Mouse (Mus musculus) hindbrain, embryonic 13.5 days (tissue): ENCODE results near the gene Cct5. TPM values are rescaled to one million over a fixed set of nuclear protein-coding genes. Genes with fewer than 3 reads are reported as not detected.
A peak's percentile ranks its signal among the peaks of the same experiment; 100 is the strongest.
"Not testable (repeated sequence)": the region's sequence is repeated elsewhere in the genome, so short reads cannot be mapped to it uniquely, and the experiment has no call there.

Experiments used
- ATAC-seq: fragments of 200-750 bp; cut with Nextera tagmentation; 2 replicates; pipeline ENCODE4 v1.8.0; 2017; ENCODE audit warnings: moderate TSS enrichment; ENCODE audit not compliant: low FRiP score
- H3K27ac ChIP-seq: fragments of 300-500 bp; sonication (generic); 2 replicates; pipeline ENCODE4 v1.5.1; 2015; ENCODE audit warnings: inconsistent platforms, mild to moderate bottlenecking, moderate library complexity
- H3K27me3 ChIP-seq: fragments of 300-500 bp; sonication (generic); 2 replicates; pipeline ENCODE4 v1.6.1; 2015; ENCODE audit warnings: mild to moderate bottlenecking, inconsistent platforms
- H3K36me3 ChIP-seq: fragments of 300-500 bp; sonication (generic); 2 replicates; pipeline ENCODE4 v1.6.1; 2015; ENCODE audit warnings: mild to moderate bottlenecking, inconsistent platforms
- H3K4me1 ChIP-seq: fragments of 300-500 bp; sonication (generic); replicated peaks from 2 replicates; pipeline ENCODE4 v1.6.1; 2015; ENCODE audit warnings: inconsistent platforms
- H3K4me2 ChIP-seq: fragments of 300-500 bp; sonication (generic); 2 replicates; pipeline ENCODE4 v1.6.1; 2015; ENCODE audit warnings: inconsistent platforms, mild to moderate bottlenecking, moderate library complexity
- H3K4me3 ChIP-seq: fragments of 300-500 bp; sonication (generic); 2 replicates; pipeline ENCODE4 v1.5.1; 2015; ENCODE audit warnings: mild to moderate bottlenecking, inconsistent platforms
- H3K9ac ChIP-seq: fragments of 300-500 bp; sonication (generic); 2 replicates; pipeline ENCODE4 v1.6.1; 2015; ENCODE audit warnings: mild to moderate bottlenecking, inconsistent platforms
- H3K9me3 ChIP-seq: fragments of 300-500 bp; sonication (generic); 2 replicates; pipeline ENCODE4 v1.6.1; 2016; ENCODE audit warnings: inconsistent platforms
- WGBS: fragments of 180-500 bp; shearing (Covaris S2); methylation state at CpG from one replicate; pipeline ENCODE4 v1.1.7; 2015; 5-methylcytosine and 5-hydroxymethylcytosine counted together
- polyA plus RNA-seq: library from polyadenylated mRNA; unstranded; fragments of >200 nt; fragmentation: Nextera tagmentation; extraction: Ambion mirVana; gene quantifications from 2 replicates; pipeline ENCODE4 v1.2.1, GENCODE M21; 2015

The Cct5 gene
- polyA plus RNA-seq, 1 experiment from 2014 or later = 509 TPM

GRCm38 (mm10) chr15:31595651-31596050, 6.0 kb downstream of the Cct5 start:
- H3K36me3 ChIP-seq = peaks cover 59% of the 10 kb centered on the region
- no peak overlapping the region for H3K27ac ChIP-seq
- 97% methylated on average over 7 of the region's 7 CpGs for WGBS
- no peak for ATAC-seq
- H3K27me3 ChIP-seq = no peaks in the 10 kb centered on the region
- H3K9ac ChIP-seq = no peak overlapping the region
- H3K4me3 ChIP-seq = no peak overlapping the region
- H3K4me1 ChIP-seq = peaks cover 21% of the 10 kb centered on the region
- no peak overlapping the region for H3K4me2 ChIP-seq
- no peaks in the 10 kb centered on the region for H3K9me3 ChIP-seq

GRCm38 (mm10) chr15:31594260-31594659, 7.3 kb downstream of the Cct5 start:
- Histone ChIP-seq H3K36me3 (peaks cover 73% of the 10 kb centered on the region), H3K4me1 (peaks cover 7% of the 10 kb centered on the region), H3K27ac (no peak overlapping the region), H3K9me3 (no peaks in the 10 kb centered on the region), H3K9ac (no peak overlapping the region), H3K27me3 (no peaks in the 10 kb centered on the region), H3K4me3 (no peak overlapping the region), H3K4me2 (no peak overlapping the region)
- 94% methylated on average over 14 of the region's 14 CpGs for WGBS
- no peak for ATAC-seq

GRCm38 (mm10) chr15:31592531-31592930, 9.1 kb downstream of the Cct5 start:
- H3K36me3 ChIP-seq = peaks cover 77% of the 10 kb centered on the region
- no peak overlapping the region for H3K27ac ChIP-seq
- no peak for ATAC-seq
- H3K9ac ChIP-seq = no peak overlapping the region
- H3K4me2 ChIP-seq = no peak overlapping the region
- 84% methylated on average over 8 of the region's 8 CpGs for WGBS
- no peak overlapping the region for H3K4me3 ChIP-seq
- no peaks in the 10 kb centered on the region for H3K9me3 ChIP-seq
- no peaks in the 10 kb centered on the region for H3K4me1 ChIP-seq
- no peaks in the 10 kb centered on the region for H3K27me3 ChIP-seq

- H3K27ac ChIP-seq = no peak overlapping the region
- H3K36me3 ChIP-seq = peaks cover 63% of the 10 kb centered on the region
- ATAC-seq = no peak
- H3K4me3 ChIP-seq = no peak overlapping the region
- WGBS = 92% methylated on average over 5 of the region's 5 CpGs
- H3K9me3 ChIP-seq = no peaks in the 10 kb centered on the region
- no peak overlapping the region for H3K9ac ChIP-seq
- no peaks in the 10 kb centered on the region for H3K4me1 ChIP-seq
- H3K4me2 ChIP-seq = no peak overlapping the region
- H3K27me3 ChIP-seq = no peaks in the 10 kb centered on the region
Measured at GRCm38 (mm10) chr15:31590176-31590575, 11.4 kb downstream of the Cct5 start.

- 69% methylated on average over 8 of the region's 8 CpGs for WGBS
- no peak overlapping the region for H3K4me3 ChIP-seq
- H3K9ac ChIP-seq = no peak overlapping the region
- 0 out of 2 replicates have a peak, but pooled peaks have one; percentile 19 for ATAC-seq
- no peaks in the 10 kb centered on the region for H3K27me3 ChIP-seq
- peaks cover 52% of the 10 kb centered on the region for H3K36me3 ChIP-seq
- H3K4me1 ChIP-seq = no peaks in the 10 kb centered on the region
- no peaks in the 10 kb centered on the region for H3K9me3 ChIP-seq
- no peak overlapping the region for H3K27ac ChIP-seq
- no peak overlapping the region for H3K4me2 ChIP-seq
Measured at GRCm38 (mm10) chr15:31588989-31589640, 12.5 kb downstream of the Cct5 start.

- H3K4me2 ChIP-seq = no peak overlapping the region
- H3K27ac ChIP-seq = no peak overlapping the region
- ATAC-seq = no peak
- peaks cover 39% of the 10 kb centered on the region for H3K36me3 ChIP-seq
- no peaks in the 10 kb centered on the region for H3K27me3 ChIP-seq
- no peaks in the 10 kb centered on the region for H3K9me3 ChIP-seq
- no peaks in the 10 kb centered on the region for H3K4me1 ChIP-seq
- 77% methylated on average over 2 of the region's 2 CpGs for WGBS
- no peak overlapping the region for H3K9ac ChIP-seq
- H3K4me3 ChIP-seq = no peak overlapping the region
Measured at GRCm38 (mm10) chr15:31587789-31588188, 13.8 kb downstream of the Cct5 start.

GRCm38 (mm10) chr15:31586519-31586918, 15.1 kb downstream of the Cct5 start:
- Histone ChIP-seq H3K36me3 (peaks cover 26% of the 10 kb centered on the region), H3K4me1 (no peaks in the 10 kb centered on the region), H3K4me2 (no peak overlapping the region), H3K9me3 (no peaks in the 10 kb centered on the region), H3K27me3 (no peaks in the 10 kb centered on the region), H3K27ac (no peak overlapping the region), H3K4me3 (no peak overlapping the region), H3K9ac (no peak overlapping the region)
- 4% methylated on average over 4 of the region's 4 CpGs for WGBS
- peak; percentile 34 for ATAC-seq

GRCm38 (mm10) chr15:31586088-31586487, 15.5 kb downstream of the Cct5 start:
- 88% methylated on average over 5 of the region's 5 CpGs for whole genome bisulfite sequencing
- no peaks in the 10 kb centered on the region for H3K27me3 ChIP-seq
- peaks cover 22% of the 10 kb centered on the region for H3K36me3 ChIP-seq
- no peaks in the 10 kb centered on the region for H3K9me3 ChIP-seq
- H3K4me3 ChIP-seq = no peak overlapping the region
- H3K27ac ChIP-seq = no peak overlapping the region
- no peak for ATAC-seq
- H3K4me1 ChIP-seq = no peaks in the 10 kb centered on the region
- no peak overlapping the region for H3K9ac ChIP-seq
- no peak overlapping the region for H3K4me2 ChIP-seq

GRCm38 (mm10) chr15:31585238-31585637, 16.4 kb downstream of the Cct5 start:
- peaks cover 14% of the 10 kb centered on the region for H3K36me3 ChIP-seq
- H3K4me2 ChIP-seq = no peak overlapping the region
- no peaks in the 10 kb centered on the region for H3K27me3 ChIP-seq
- no peak for ATAC-seq
- H3K4me3 ChIP-seq = no peak overlapping the region
- 89% methylated on average over 7 of the region's 7 CpGs for WGBS
- no peaks in the 10 kb centered on the region for H3K4me1 ChIP-seq
- no peaks in the 10 kb centered on the region for H3K9me3 ChIP-seq
- H3K27ac ChIP-seq = no peak overlapping the region
- H3K9ac ChIP-seq = no peak overlapping the region

GRCm38 (mm10) chr15:31583304-31584085, 18.1 kb downstream of the Cct5 start:
- no peaks in the 10 kb centered on the region for H3K4me1 ChIP-seq
- ATAC-seq = no peak
- no peaks in the 10 kb centered on the region for H3K27me3 ChIP-seq
- no peak overlapping the region for H3K9ac ChIP-seq
- 91% methylated on average over 13 of the region's 13 CpGs for WGBS
- H3K27ac ChIP-seq = no peak overlapping the region
- H3K4me3 ChIP-seq = no peak overlapping the region
- H3K4me2 ChIP-seq = no peak overlapping the region
- H3K36me3 ChIP-seq = no peaks in the 10 kb centered on the region
- no peaks in the 10 kb centered on the region for H3K9me3 ChIP-seq

GRCm38 (mm10) chr15:31581086-31581485, 20.5 kb downstream of the Cct5 start:
- H3K9ac ChIP-seq, H3K4me2 ChIP-seq, H3K27me3 ChIP-seq, H3K9me3 ChIP-seq, H3K36me3 ChIP-seq, H3K27ac ChIP-seq, H3K4me1 ChIP-seq, H3K4me3 ChIP-seq, ATAC-seq: not testable (repeated sequence)
- WGBS = 95% methylated on average over 2 of the region's 2 CpGs

GRCm38 (mm10) chr15:31576076-31576475, 25.5 kb downstream of the Cct5 start:
- H3K4me1 ChIP-seq = no peaks in the 10 kb centered on the region
- ATAC-seq = no peak
- no peak overlapping the region for H3K4me3 ChIP-seq
- no peaks in the 10 kb centered on the region for H3K9me3 ChIP-seq
- no peak overlapping the region for H3K27ac ChIP-seq
- 69% methylated on average over 5 of the region's 5 CpGs for WGBS
- H3K27me3 ChIP-seq = no peaks in the 10 kb centered on the region
- H3K9ac ChIP-seq = no peak overlapping the region
- H3K4me2 ChIP-seq = no peak overlapping the region
- H3K36me3 ChIP-seq = no peaks in the 10 kb centered on the region

GRCm38 (mm10) chr15:31573692-31574091, 27.9 kb downstream of the Cct5 start:
- no peaks in the 10 kb centered on the region for H3K27me3 ChIP-seq
- H3K4me2 ChIP-seq = no peak overlapping the region
- peaks cover 6% of the 10 kb centered on the region for H3K4me1 ChIP-seq
- no peak for ATAC-seq
- H3K9ac ChIP-seq = no peak overlapping the region
- H3K27ac ChIP-seq = no peak overlapping the region
- no peaks in the 10 kb centered on the region for H3K9me3 ChIP-seq
- no peaks in the 10 kb centered on the region for H3K36me3 ChIP-seq
- H3K4me3 ChIP-seq = no peak overlapping the region
